23 mouse cellular contexts compared by ENCODE assay signal in genomic region chr3:42467125-42467524, GRCm38 (mm10).
DNase-seq lines count a peak whose midpoint lies in the region; ATAC-seq and TF ChIP-seq lines count a peak whose summit lies in the region.
"Had no signal": no experiment of that assay in that cellular context is flagged by ENCODE, and none has a peak within 500 bp of the region (broad histone marks: within the 10 kb centered on the region; RNA-seq: fewer than 3 reads in every experiment).

No protein-coding gene starts in this region.

- TF ChIP-seq POLR2A in brain, embryonic 14.5 days (IDR thresholded peaks at IDR 0.05; ENCODE audit: borderline replicate concordance, extremely low read depth, insufficient read depth, insufficient read length, poor library complexity, severe bottlenecking), result no peak

- no peaks in the 10 kb centered on the region for H3K36me3 ChIP-seq in midbrain, embryonic 14.5 days (ENCODE audit: control insufficient read depth, insufficient read depth, low read length)
- no peaks in the 10 kb centered on the region for H3K36me3 ChIP-seq in midbrain, postnatal 0 days (ENCODE audit: insufficient read depth, low read length)
- no peaks in the 10 kb centered on the region for H3K36me3 ChIP-seq in midbrain, embryonic 15.5 days (replicated peaks)
- H3K36me3 ChIP-seq in midbrain, embryonic 13.5 days, result no peaks in the 10 kb centered on the region
- no peaks in the 10 kb centered on the region for H3K36me3 ChIP-seq in midbrain, embryonic 16.5 days (ENCODE audit: control insufficient read depth, insufficient read depth, low read length)
- no peaks in the 10 kb centered on the region for H3K36me3 ChIP-seq in midbrain, embryonic 10.5 days
- H3K36me3 ChIP-seq: G1E had no signal

- TF ChIP-seq CTCF in midbrain, postnatal 0 days (IDR thresholded peaks at IDR 0.05), result no peak
- TF ChIP-seq CTCF in brain, embryonic 14.5 days (IDR thresholded peaks at IDR 0.05; ENCODE audit: borderline replicate concordance, extremely low read depth, insufficient read depth, insufficient read length), result no peak

- H3K4me3 ChIP-seq in midbrain, embryonic 14.5 days (replicated peaks; ENCODE audit: low read depth, low read length), result no peak overlapping the region
- H3K4me3 ChIP-seq in midbrain, postnatal 0 days (ENCODE audit: low read depth, low read length), result no peak overlapping the region
- H3K4me3 ChIP-seq in midbrain, embryonic 15.5 days, result no peak overlapping the region
- no peak overlapping the region for H3K4me3 ChIP-seq in midbrain, embryonic 13.5 days (replicated peaks)
- no peak overlapping the region for H3K4me3 ChIP-seq in midbrain, embryonic 16.5 days (ENCODE audit: low read depth, low read length)
- no peak overlapping the region for H3K4me3 ChIP-seq in midbrain, embryonic 10.5 days

- no peaks in the 10 kb centered on the region for H3K9me3 ChIP-seq in midbrain, embryonic 14.5 days (ENCODE audit: control insufficient read depth, low read length)
- H3K9me3 ChIP-seq in midbrain, postnatal 0 days (ENCODE audit: low read length), result no peaks in the 10 kb centered on the region
- no peaks in the 10 kb centered on the region for H3K9me3 ChIP-seq in midbrain, embryonic 15.5 days
- no peaks in the 10 kb centered on the region for H3K9me3 ChIP-seq in midbrain, embryonic 13.5 days
- H3K9me3 ChIP-seq in midbrain, embryonic 16.5 days (replicated peaks; ENCODE audit: control insufficient read depth, low read length, poor library complexity, severe bottlenecking), result no peaks in the 10 kb centered on the region
- no peaks in the 10 kb centered on the region for H3K9me3 ChIP-seq in midbrain, embryonic 10.5 days (replicated peaks)
- H3K9me3 ChIP-seq: G1E had no signal

- no peak for ATAC-seq in midbrain, embryonic 14.5 days (ENCODE audit: low FRiP score, low TSS enrichment)
- no peak for ATAC-seq in midbrain, postnatal 0 days (ENCODE audit: low FRiP score)
- peak; percentile 69; the same call in 1 of the 2 replicates for ATAC-seq in midbrain, embryonic 15.5 days (replicated peaks)
- ATAC-seq in midbrain, embryonic 13.5 days, result no peak
- peak; percentile 58; the same call in 1 of the 2 replicates for ATAC-seq in midbrain, embryonic 16.5 days
- ATAC-seq: activated CD4-positive, CD25-positive, alpha-beta regulatory T cell, adult 4 months; CD4-positive, CD25-positive, alpha-beta regulatory T cell, adult 4 months; Patski had no signal

- no peak overlapping the region for H3K9ac ChIP-seq in midbrain, embryonic 14.5 days (replicated peaks; ENCODE audit: low read length)
- H3K9ac ChIP-seq in midbrain, postnatal 0 days (replicated peaks; ENCODE audit: low read length, poor library complexity, severe bottlenecking), result no peak overlapping the region
- H3K9ac ChIP-seq in midbrain, embryonic 15.5 days, result no peak overlapping the region
- no peak overlapping the region for H3K9ac ChIP-seq in midbrain, embryonic 13.5 days (replicated peaks)
- H3K9ac ChIP-seq in midbrain, embryonic 16.5 days (ENCODE audit: low read depth, low read length), result no peak overlapping the region

- no peaks in the 10 kb centered on the region for H3K27me3 ChIP-seq in midbrain, embryonic 14.5 days (ENCODE audit: control insufficient read depth, insufficient read depth, low read length)
- no peaks in the 10 kb centered on the region for H3K27me3 ChIP-seq in midbrain, postnatal 0 days (ENCODE audit: insufficient read depth, low read length)
- H3K27me3 ChIP-seq in midbrain, embryonic 15.5 days (replicated peaks), result no peaks in the 10 kb centered on the region
- H3K27me3 ChIP-seq in midbrain, embryonic 13.5 days, result no peaks in the 10 kb centered on the region
- H3K27me3 ChIP-seq in midbrain, embryonic 16.5 days (ENCODE audit: control insufficient read depth, insufficient read depth, low read depth, low read length), result no peaks in the 10 kb centered on the region
- no peaks in the 10 kb centered on the region for H3K27me3 ChIP-seq in midbrain, embryonic 10.5 days (ENCODE audit: low read depth, poor library complexity, severe bottlenecking)
- H3K27me3 ChIP-seq: CH12.LX had no signal

- H3K27ac ChIP-seq in midbrain, embryonic 14.5 days (replicated peaks; ENCODE audit: low read depth, low read length), result no peak overlapping the region
- no peak overlapping the region for H3K27ac ChIP-seq in midbrain, postnatal 0 days (ENCODE audit: low read depth, low read length)
- H3K27ac ChIP-seq in midbrain, embryonic 15.5 days, result no peak overlapping the region
- no peak overlapping the region for H3K27ac ChIP-seq in midbrain, embryonic 13.5 days
- 0 out of 2 replicates have a peak overlapping the region, but pooled peaks have one; percentile 33 for H3K27ac ChIP-seq in midbrain, embryonic 16.5 days (ENCODE audit: low read length)
- H3K27ac ChIP-seq in midbrain, embryonic 10.5 days (replicated peaks), result no peak overlapping the region

- H3K4me1 ChIP-seq in midbrain, embryonic 14.5 days (ENCODE audit: control insufficient read depth, insufficient read depth, low read length), result no peaks in the 10 kb centered on the region
- no peaks in the 10 kb centered on the region for H3K4me1 ChIP-seq in midbrain, postnatal 0 days (ENCODE audit: insufficient read depth, low read length)
- no peaks in the 10 kb centered on the region for H3K4me1 ChIP-seq in midbrain, embryonic 15.5 days
- H3K4me1 ChIP-seq in midbrain, embryonic 13.5 days (replicated peaks), result peaks cover 4% of the 10 kb centered on the region; the same call in 1 of the 2 replicates
- no peaks in the 10 kb centered on the region; the same call in 1 of the 2 replicates for H3K4me1 ChIP-seq in midbrain, embryonic 16.5 days (ENCODE audit: control insufficient read depth, insufficient read depth, low read length)
- no peaks in the 10 kb centered on the region for H3K4me1 ChIP-seq in midbrain, embryonic 10.5 days

- no peak overlapping the region for H3K4me2 ChIP-seq in midbrain, embryonic 14.5 days (ENCODE audit: low read length)
- H3K4me2 ChIP-seq in midbrain, postnatal 0 days (ENCODE audit: low read depth, low read length, poor library complexity, severe bottlenecking), result no peak overlapping the region
- H3K4me2 ChIP-seq in midbrain, embryonic 15.5 days, result no peak overlapping the region
- H3K4me2 ChIP-seq in midbrain, embryonic 13.5 days (replicated peaks), result no peak overlapping the region
- no peak overlapping the region for H3K4me2 ChIP-seq in midbrain, embryonic 16.5 days (ENCODE audit: low read length)

- 70% methylated on average over 6 of the region's 6 CpGs for WGBS in midbrain, embryonic 14.5 days
- WGBS in midbrain, postnatal 0 days, result 63% methylated on average over 6 of the region's 6 CpGs
- 59% methylated on average over 6 of the region's 6 CpGs for WGBS in midbrain, embryonic 15.5 days
- WGBS in midbrain, embryonic 13.5 days, result 74% methylated on average over 6 of the region's 6 CpGs
- 63% methylated on average over 6 of the region's 6 CpGs for WGBS in midbrain, embryonic 16.5 days
- 87% methylated on average over 6 of the region's 6 CpGs for WGBS in midbrain, embryonic 10.5 days

- DNase-seq in midbrain, embryonic 14.5 days, result peak; percentile 33
- DNase-seq in midbrain, postnatal 0 days (ENCODE audit: low spot score), result no peak
- no peak for DNase-seq in midbrain, embryonic 10.5 days (ENCODE audit: low spot score)
- DNase-seq in brain, embryonic 14.5 days (ENCODE audit: low read depth), result peak; percentile 33
- no peak for DNase-seq in liver
- DNase-seq: adrenal gland, adult 2 months; adrenal gland, adult 8-10 months; adrenal gland, postnatal 10 days; adrenal gland, postnatal 14 days; adrenal gland, postnatal 25 days; adrenal gland, postnatal 36 days; B cell, adult 2 months; cerebellum, adult 11 months; cerebellum, adult 11-12 months; cerebellum, adult 18-20 months had no signal

Comparison
In these comparisons a context has a peak if more than half of its experiments do, and no peak if none do; other contexts are left out.
1. ATAC-seq: peak in midbrain, embryonic 15.5 days (single experiment) and midbrain, embryonic 16.5 days (single experiment); none in midbrain, embryonic 14.5 days (single experiment), midbrain, postnatal 0 days (single experiment) and midbrain, embryonic 13.5 days (single experiment).
2. DNase-seq: peak in midbrain, embryonic 14.5 days (single experiment) and brain, embryonic 14.5 days (single experiment); none in midbrain, postnatal 0 days (single experiment), midbrain, embryonic 10.5 days (single experiment) and liver (single experiment).